Mouse (Mus musculus) adrenal gland, postnatal 4 days (tissue): ENCODE measurements at regions not wholly inside any gene's neighbourhood (a gene's known extent, or its start where the extent isn't known, plus 50 kb on each side); places are given as distances from the start of the nearest gene placed in this dataset.

Experiments used
- DNase-seq, 2 experiments: peaks; one replicate each; pipeline ENCODE4 v3.0.0; 2021 to 2022; ENCODE audit warnings: low spot score in 2 of 2, mixed read lengths in 2 of 2

DNA sequence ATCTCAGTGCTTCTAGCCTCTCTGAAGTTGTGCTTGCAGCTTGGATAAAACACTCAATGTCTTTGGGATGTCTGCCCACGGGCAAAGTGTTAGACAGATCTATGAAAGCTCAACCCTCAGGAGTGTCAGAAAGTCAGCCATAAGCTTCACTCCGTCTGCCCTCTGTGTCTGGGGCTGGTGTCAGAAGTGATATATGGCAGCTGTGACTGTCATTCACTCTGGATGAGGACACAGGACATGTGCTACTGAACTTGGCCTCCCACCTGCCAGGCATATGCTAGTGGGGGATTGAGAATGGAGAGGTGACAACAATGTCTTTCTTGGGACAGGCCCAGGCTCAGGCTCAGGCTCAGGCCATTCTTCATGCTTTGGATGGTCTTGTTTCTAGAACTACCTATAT lies 366.7 kb downstream of the Eipr1 start:
- no peak for DNase-seq

DNA sequence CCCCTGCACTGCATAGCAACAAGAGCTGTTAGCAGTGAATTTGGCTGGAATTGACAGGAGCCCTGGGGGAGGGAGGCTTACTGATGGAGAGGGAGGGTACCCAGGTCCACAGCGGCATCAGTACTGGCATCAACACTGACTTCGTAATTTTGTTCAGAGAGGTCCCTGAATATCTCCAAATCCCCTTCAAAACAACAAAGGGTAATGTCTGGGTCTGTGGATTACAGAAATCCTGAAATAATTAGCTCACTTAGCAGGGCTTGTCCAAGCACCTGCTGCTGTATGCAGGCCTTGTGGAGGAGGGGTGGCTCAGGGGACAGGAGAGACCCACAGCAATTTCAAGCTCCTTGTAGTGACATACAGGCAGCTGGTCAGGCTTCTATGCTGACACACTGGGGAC lies 369.6 kb downstream of the Eipr1 start:
- DNase-seq = no peak

GRCm38 (mm10) chr12:29122931-29123330 lies 371.3 kb downstream of the Eipr1 start:
- DNase-seq = no peak

GRCm38 (mm10) chr12:29124079-29124668 lies 372.6 kb downstream of the Eipr1 start:
- no peak for DNase-seq

- DNase-seq = peak in 1 of 2 experiments; percentile 26
Measured at GRCm38 (mm10) chr12:29128844-29129243, 377.2 kb downstream of the Eipr1 start.

DNA sequence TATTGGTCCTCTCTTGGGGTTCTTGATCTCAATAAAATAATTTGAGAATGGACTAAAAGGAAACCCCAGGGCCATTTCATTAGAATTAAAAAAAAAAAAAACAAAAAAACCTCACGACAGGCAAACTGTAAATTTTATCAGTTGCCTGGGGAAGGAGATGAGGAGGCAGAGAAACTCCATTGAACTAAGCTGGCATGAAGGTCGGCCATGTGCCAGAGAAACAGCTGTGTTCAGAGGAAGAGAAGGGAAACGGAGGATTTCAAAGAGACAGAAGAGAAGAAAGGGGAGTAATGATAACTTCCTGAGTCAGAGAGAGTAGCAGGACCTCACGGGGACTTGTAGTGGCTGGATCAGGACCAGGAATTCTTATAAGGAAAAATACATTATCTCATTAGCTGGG lies 377.7 kb downstream of the Eipr1 start:
- no peak for DNase-seq

GRCm38 (mm10) chr12:29134326-29134725 lies 382.7 kb downstream of the Eipr1 start:
- no peak for DNase-seq

GRCm38 (mm10) chr12:29136850-29137268 lies 385.3 kb downstream of the Eipr1 start:
- DNase-seq = peak in 1 of 2 experiments; percentile 45

- DNase-seq = no peak
Measured at GRCm38 (mm10) chr12:29137455-29137854, 385.9 kb downstream of the Eipr1 start.

DNA sequence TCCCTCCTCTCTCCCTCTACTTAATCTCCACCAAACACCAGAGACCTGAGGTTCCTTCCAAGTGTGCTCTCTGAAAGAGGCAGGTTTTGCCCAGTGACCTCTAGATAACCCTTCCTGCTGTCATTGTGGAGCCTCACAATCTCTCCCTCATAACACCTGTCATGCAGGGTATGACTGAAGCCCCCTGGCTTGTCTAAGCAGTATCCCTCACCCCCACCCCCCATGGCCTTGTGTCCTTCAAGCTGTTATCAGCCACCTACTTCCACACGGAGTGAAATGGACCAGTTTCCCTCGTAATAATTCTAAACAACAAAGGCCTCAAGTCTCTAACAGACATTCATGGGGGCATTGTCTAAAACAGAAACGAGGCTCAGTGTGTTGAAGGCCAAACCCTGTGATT lies 387.6 kb upstream of the Myt1l start:
- no peak for DNase-seq

DNA sequence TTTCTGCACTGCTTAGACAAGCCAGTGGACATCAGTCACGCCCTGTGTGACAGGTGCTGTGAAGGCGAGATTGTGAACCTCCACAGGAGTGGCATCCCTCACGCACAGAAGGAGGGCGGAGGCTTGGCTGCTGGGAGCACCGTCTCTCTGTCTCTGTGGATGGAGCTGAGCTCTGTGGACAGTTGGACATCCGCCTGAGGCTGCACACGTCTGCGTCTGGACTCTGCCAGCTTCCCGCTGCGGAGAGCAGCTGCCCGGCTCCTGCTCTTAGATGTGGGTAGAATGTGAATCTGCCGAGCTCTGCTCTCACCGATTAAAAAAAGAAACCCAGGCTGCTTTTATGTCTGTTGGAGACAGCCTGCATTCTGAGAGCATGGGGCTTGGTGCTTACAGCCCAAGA lies 387.1 kb upstream of the Myt1l start:
- DNase-seq = no peak

GRCm38 (mm10) chr12:29141855-29142254 lies 386.3 kb upstream of the Myt1l start:
- DNase-seq = no peak

DNA sequence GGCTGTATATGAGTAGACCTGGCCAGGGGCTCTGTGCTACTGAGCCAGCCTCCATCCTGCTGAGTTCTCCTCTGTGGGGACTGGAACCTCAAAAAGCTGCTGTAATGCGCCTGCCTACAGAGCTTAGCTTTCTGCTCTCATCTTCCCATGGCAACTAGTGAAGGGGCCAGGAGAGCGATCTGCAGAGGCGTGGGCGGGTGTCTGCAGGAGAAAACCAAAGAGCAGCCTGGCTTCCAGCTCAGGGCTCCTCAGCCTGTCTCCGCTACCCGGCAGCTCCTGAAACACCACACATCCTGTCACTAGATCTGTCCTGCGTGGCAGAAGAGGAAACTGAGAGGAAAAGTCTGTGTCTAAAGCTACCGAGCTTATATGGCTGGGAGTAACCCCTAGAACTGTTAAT lies 384.9 kb upstream of the Myt1l start:
- no peak for DNase-seq

DNA sequence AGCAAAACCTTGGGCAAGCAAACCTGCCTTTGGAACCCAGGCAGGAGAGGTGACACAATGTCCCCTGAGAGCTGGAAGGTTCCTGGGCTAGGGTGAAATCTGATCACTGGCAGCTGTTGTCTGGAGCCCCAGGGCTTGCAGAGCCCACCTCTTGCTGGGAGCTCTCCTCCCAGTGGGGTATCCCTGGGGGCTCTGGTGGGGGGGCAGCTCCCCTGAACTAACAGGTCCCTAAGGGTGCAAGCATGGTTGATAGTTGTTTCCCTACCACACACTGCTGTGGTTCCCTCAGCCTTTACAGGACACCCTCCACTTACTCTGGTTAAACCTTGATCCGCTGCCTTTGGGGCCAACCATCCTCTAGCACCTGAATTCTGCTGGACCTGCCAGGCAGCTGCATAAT lies 367.3 kb upstream of the Myt1l start:
- DNase-seq = no peak

DNA sequence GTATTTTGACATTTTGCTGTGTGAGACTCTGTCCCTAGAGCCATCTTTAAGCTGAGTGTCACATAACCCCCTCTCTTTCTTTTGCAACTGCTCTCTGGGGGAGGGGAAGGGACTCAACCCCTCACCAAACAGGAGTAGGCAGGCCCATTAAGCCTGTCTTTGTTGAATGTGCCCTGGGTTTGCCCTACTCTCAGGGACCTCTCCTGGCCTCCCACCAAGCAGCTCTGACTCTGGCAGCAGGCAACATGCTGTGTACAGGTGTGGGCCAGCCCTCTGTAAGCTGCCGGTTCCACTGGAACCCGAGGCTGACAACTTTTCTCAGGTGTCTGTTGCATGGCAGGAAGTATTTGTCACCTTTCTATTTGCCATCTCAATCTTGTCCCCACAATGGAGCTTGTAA lies 366.6 kb upstream of the Myt1l start:
- no peak for DNase-seq

DNA sequence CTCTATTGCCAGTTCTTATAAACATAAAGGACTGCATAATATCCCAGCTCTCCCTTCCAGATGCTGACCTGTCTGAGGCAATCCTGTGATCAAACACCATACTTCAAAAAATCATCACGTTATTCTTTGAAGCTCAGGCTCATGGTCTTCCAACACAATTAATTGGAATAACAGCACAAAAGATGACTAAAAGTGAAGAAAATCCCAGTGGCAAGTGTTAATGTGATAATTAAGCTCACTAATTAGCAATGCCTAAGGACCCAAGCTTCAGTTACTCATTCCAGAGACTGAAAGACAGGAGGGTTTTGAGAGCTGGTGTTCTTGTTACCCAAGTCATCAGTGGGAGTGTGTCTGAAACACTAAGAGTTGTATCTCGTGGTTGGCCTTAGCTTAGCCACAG lies 363.5 kb upstream of the Myt1l start:
- DNase-seq = no peak

GRCm38 (mm10) chr12:29166316-29166715 lies 361.9 kb upstream of the Myt1l start:
- DNase-seq = no peak

- DNase-seq = no peak
Measured at GRCm38 (mm10) chr12:29167922-29168321, 360.3 kb upstream of the Myt1l start.

DNA sequence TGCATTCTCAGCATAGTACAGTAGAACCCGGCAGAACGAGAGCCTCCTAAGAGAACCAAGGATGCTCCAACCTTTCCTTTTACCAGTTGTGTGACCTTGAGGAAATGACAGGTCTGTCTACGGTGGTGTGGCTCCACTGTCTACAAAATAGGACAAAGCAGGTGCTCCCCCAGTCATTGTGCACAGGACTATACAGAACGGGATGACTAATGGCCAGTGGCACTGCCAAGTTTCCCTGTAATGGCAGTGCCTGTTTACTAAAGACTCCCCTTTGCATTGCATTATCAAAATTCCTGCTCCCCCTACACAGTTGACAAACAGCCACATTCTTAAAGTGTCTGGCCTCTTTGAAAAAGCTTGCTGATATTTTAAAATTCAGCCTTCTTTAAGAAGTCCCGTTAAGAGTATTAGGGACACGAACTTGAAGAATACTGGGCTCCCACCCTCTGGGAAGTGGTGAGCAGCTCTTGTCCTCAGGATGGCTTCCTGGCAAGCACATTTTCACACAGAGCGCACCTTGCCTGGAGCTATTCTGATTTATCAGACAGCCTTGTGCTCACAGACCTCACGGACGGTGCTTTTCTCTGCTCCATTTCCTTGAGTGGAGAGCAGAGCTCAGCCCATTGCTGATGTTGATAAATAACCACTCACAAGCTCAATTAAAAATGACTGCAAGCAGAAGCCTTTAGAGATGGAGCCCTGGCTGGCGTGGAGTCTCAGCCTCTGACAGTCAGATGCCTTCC lies 352.3 kb upstream of the Myt1l start:
- no peak for DNase-seq

- no peak for DNase-seq
Measured at GRCm38 (mm10) chr12:29177145-29177544, 351.0 kb upstream of the Myt1l start.

DNA sequence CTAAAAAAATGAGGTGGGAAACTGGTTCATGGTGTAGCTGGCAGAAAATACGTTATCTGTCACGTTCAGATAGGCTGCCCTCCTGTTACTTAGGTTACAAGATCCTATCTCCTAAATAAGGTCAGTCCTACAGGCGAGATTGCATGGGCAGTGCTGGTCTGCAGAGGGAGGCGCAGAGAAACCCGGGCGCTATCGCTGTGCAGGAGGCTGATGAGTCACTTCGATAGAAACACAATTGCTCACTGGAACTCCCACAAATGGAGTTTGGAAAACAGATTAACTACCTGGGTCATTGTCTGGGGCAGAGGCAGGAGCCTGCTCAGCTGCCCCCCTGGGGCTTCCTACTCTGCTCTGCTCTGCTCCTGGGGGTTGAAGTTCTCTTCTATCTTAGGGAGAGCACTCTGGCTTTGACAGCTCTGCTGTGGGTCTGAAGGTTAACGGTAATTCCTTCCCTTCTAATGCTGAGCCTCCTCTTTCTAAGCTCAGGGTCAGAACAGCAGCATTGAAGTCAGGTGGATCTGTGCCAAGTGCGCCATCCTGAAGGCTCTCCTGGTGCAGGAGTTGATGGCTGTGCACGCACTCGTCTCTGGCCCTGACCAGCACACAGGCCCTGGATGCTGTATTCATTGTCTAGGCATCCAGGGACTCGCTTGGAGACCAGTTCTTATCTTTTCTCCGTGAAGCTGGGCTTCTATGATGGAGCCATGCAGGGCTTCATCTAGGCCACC lies 349.9 kb upstream of the Myt1l start:
- DNase-seq = peak in 1 of 2 experiments; percentile 26

DNA sequence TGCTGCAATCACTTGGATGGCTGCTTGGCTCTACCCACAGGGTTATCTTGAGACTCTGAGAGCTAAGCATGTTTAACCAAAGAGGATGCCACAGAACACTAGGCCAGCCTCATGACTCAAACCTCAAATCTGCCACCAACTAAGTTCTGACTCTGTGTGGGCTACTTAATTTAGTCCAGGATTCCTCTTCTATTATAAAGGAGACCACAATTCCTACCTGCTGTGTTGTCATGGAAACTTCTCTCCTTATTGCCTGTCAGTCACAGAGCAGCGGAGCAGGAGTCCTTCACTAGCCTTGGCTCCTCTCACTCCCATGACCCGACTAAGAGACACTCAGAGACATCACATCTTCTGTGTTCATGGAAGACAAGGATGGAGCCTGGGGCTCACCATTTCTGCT lies 348.8 kb upstream of the Myt1l start:
- DNase-seq = no peak
